Mouse (Mus musculus) neural tube, embryonic 12.5 days (tissue): Measurements from ENCODE around the gene Enpep. TPM values are rescaled to one million over a fixed set of nuclear protein-coding genes. Genes with fewer than 3 reads are reported as not detected.
A peak's percentile ranks its signal among the peaks of the same experiment; 100 is the strongest.

Experiments
- ATAC-seq: fragments of 200-750 bp; cut with Nextera tagmentation; 2 replicates; pipeline ENCODE4 v1.8.0; 2017; ENCODE audit warnings: low read depth, mild to moderate bottlenecking, moderate TSS enrichment, moderate library complexity; ENCODE audit not compliant: low FRiP score
- H3K27ac ChIP-seq: fragments of 300-500 bp; sonication (generic); 2 replicates; pipeline ENCODE4 v1.5.1; 2016
- H3K27me3 ChIP-seq: fragments of 300-500 bp; sonication (generic); replicated peaks from 2 replicates; pipeline ENCODE4 v1.6.1; 2016; ENCODE audit warnings: mild to moderate bottlenecking
- H3K36me3 ChIP-seq: fragments of 300-500 bp; sonication (generic); 2 replicates; pipeline ENCODE4 v1.6.1; 2016; ENCODE audit warnings: mild to moderate bottlenecking
- H3K4me1 ChIP-seq: fragments of 300-500 bp; sonication (generic); 2 replicates; pipeline ENCODE4 v1.6.1; 2016
- H3K4me2 ChIP-seq: fragments of 300-500 bp; sonication (generic); replicated peaks from 2 replicates; pipeline ENCODE4 v1.6.1; 2016; ENCODE audit warnings: mild to moderate bottlenecking
- H3K4me3 ChIP-seq: fragments of 300-500 bp; sonication (generic); 2 replicates; pipeline ENCODE4 v1.5.1; 2016
- H3K9ac ChIP-seq: fragments of 300-500 bp; sonication (generic); 2 replicates; pipeline ENCODE4 v1.6.1; 2016; ENCODE audit warnings: mild to moderate bottlenecking
- H3K9me3 ChIP-seq: fragments of 300-500 bp; sonication (generic); 2 replicates; pipeline ENCODE4 v1.6.1; 2016; ENCODE audit warnings: mild to moderate bottlenecking
- WGBS: fragments of 180-500 bp; shearing (Covaris S2); methylation state at CpG from one replicate; pipeline ENCODE4 v1.1.7; 2016; 5-methylcytosine and 5-hydroxymethylcytosine counted together
- polyA plus RNA-seq: library from polyadenylated mRNA; unstranded; fragments of >200 nt; fragmentation: Nextera tagmentation; extraction: Ambion mirVana; gene quantifications from 2 replicates; pipeline ENCODE4 v1.2.1, GENCODE M21; 2016

Enpep gene
- polyA plus RNA-seq, 1 experiment from 2014 or later, result 1.2 TPM

GRCm38 (mm10) chr3:129270044-129270443 is 62.5 kb downstream of the Enpep start:
- Histone ChIP-seq H3K4me1 (no peaks in the 10 kb centered on the region), H3K4me3 (no peak overlapping the region), H3K9ac (no peak overlapping the region), H3K27ac (no peak overlapping the region), H3K9me3 (no peaks in the 10 kb centered on the region), H3K36me3 (no peaks in the 10 kb centered on the region), H3K4me2 (no peak overlapping the region), H3K27me3 (no peaks in the 10 kb centered on the region)
- 65% methylated on average over 13 of the region's 13 CpGs for WGBS
- ATAC-seq, result no peak

- Histone ChIP-seq H3K4me2 (no peak overlapping the region), H3K27ac (no peak overlapping the region), H3K36me3 (no peaks in the 10 kb centered on the region), H3K9me3 (no peaks in the 10 kb centered on the region), H3K9ac (no peak overlapping the region), H3K4me3 (no peak overlapping the region), H3K4me1 (no peaks in the 10 kb centered on the region), H3K27me3 (no peaks in the 10 kb centered on the region)
- no peak for ATAC-seq
- WGBS, result 84% methylated on average over 12 of the region's 12 CpGs
Observed at GRCm38 (mm10) chr3:129268886-129269683, 63.4 kb downstream of the Enpep start.

GRCm38 (mm10) chr3:129258497-129258896 is 74.0 kb downstream of the Enpep start:
- H3K27ac ChIP-seq, result no peak overlapping the region
- H3K9ac ChIP-seq, result no peak overlapping the region
- H3K4me1 ChIP-seq, result no peaks in the 10 kb centered on the region
- ATAC-seq, result no peak
- H3K9me3 ChIP-seq, result no peaks in the 10 kb centered on the region
- 84% methylated on average over 5 of the region's 5 CpGs for WGBS
- no peak overlapping the region for H3K4me2 ChIP-seq
- no peaks in the 10 kb centered on the region for H3K36me3 ChIP-seq
- no peak overlapping the region for H3K4me3 ChIP-seq
- no peaks in the 10 kb centered on the region for H3K27me3 ChIP-seq

- no peak for ATAC-seq
Observed at GRCm38 (mm10) chr3:129256766-129257165, 75.8 kb downstream of the Enpep start.

GRCm38 (mm10) chr3:129256283-129256682 is 76.2 kb downstream of the Enpep start:
- Histone ChIP-seq H3K4me2 (peak overlapping the region; percentile 47), H3K27ac (no peak overlapping the region), H3K4me1 (no peaks in the 10 kb centered on the region), H3K4me3 (peak overlapping the region; percentile 22; the same call in 1 of the 2 replicates), H3K9me3 (no peaks in the 10 kb centered on the region), H3K9ac (no peak overlapping the region), H3K36me3 (no peaks in the 10 kb centered on the region), H3K27me3 (no peaks in the 10 kb centered on the region)
- 54% methylated on average over 19 of the region's 19 CpGs for WGBS
- no peak for ATAC-seq

More at GRCm38 (mm10) chr3:129256766-129257165, 75.8 kb downstream of the Enpep start:
- no peak overlapping the region for H3K4me3 ChIP-seq
- H3K4me1 ChIP-seq, result no peaks in the 10 kb centered on the region
- no peaks in the 10 kb centered on the region for H3K9me3 ChIP-seq
- WGBS, result 71% methylated on average over 8 of the region's 8 CpGs
- H3K27me3 ChIP-seq, result no peaks in the 10 kb centered on the region
- no peak overlapping the region for H3K27ac ChIP-seq
- H3K4me2 ChIP-seq, result peak overlapping the region; percentile 47
- no peak overlapping the region for H3K9ac ChIP-seq
- no peaks in the 10 kb centered on the region for H3K36me3 ChIP-seq

GRCm38 (mm10) chr3:129254246-129254645 is 78.3 kb downstream of the Enpep start:
- H3K27ac ChIP-seq, result no peak overlapping the region
- no peak overlapping the region for H3K9ac ChIP-seq
- H3K9me3 ChIP-seq, result no peaks in the 10 kb centered on the region
- no peaks in the 10 kb centered on the region for H3K36me3 ChIP-seq
- H3K4me1 ChIP-seq, result no peaks in the 10 kb centered on the region
- 56% methylated on average over 10 of the region's 10 CpGs for WGBS
- no peaks in the 10 kb centered on the region for H3K27me3 ChIP-seq
- ATAC-seq, result no peak
- H3K4me3 ChIP-seq, result no peak overlapping the region
- H3K4me2 ChIP-seq, result no peak overlapping the region

- Histone ChIP-seq H3K27me3 (no peaks in the 10 kb centered on the region), H3K9me3 (no peaks in the 10 kb centered on the region), H3K27ac (no peak overlapping the region), H3K4me2 (no peak overlapping the region), H3K9ac (no peak overlapping the region), H3K4me3 (no peak overlapping the region), H3K36me3 (no peaks in the 10 kb centered on the region), H3K4me1 (no peaks in the 10 kb centered on the region)
- ATAC-seq, result no peak
- 86% methylated on average over 9 of the region's 9 CpGs for WGBS
Observed at GRCm38 (mm10) chr3:129250997-129251396, 81.5 kb downstream of the Enpep start.

- 37% methylated on average over 13 of the region's 13 CpGs for WGBS
- Histone ChIP-seq H3K27me3 (no peaks in the 10 kb centered on the region), H3K27ac (no peak overlapping the region)
Observed at GRCm38 (mm10) chr3:129238664-129239258, 93.8 kb downstream of the Enpep start.

GRCm38 (mm10) chr3:129238010-129238409 is 94.5 kb downstream of the Enpep start:
- no peak overlapping the region for H3K4me2 ChIP-seq
- no peaks in the 10 kb centered on the region for H3K27me3 ChIP-seq
- no peak overlapping the region for H3K27ac ChIP-seq
- no peaks in the 10 kb centered on the region for H3K9me3 ChIP-seq
- 74% methylated on average over 1 of the region's 1 CpGs for WGBS
- no peaks in the 10 kb centered on the region for H3K4me1 ChIP-seq
- ATAC-seq, result no peak
- H3K9ac ChIP-seq, result no peak overlapping the region
- H3K4me3 ChIP-seq, result no peak overlapping the region
- no peaks in the 10 kb centered on the region for H3K36me3 ChIP-seq

More at GRCm38 (mm10) chr3:129238664-129239258, 93.8 kb downstream of the Enpep start:
- Histone ChIP-seq H3K4me2 (0 out of 2 replicates have a peak overlapping the region, but pooled peaks have one; percentile 20), H3K4me3 (no peak overlapping the region), H3K9me3 (no peaks in the 10 kb centered on the region), H3K36me3 (no peaks in the 10 kb centered on the region), H3K4me1 (no peaks in the 10 kb centered on the region), H3K9ac (no peak overlapping the region)
- ATAC-seq, result no peak

- Histone ChIP-seq H3K4me1 (0 out of 2 replicates have a peak, but pooled peaks cover 2% of the 10 kb centered on the region), H3K36me3 (no peaks in the 10 kb centered on the region), H3K4me3 (no peak overlapping the region), H3K27me3 (peaks cover 65% of the 10 kb centered on the region), H3K27ac (no peak overlapping the region), H3K9me3 (no peaks in the 10 kb centered on the region), H3K4me2 (no peak overlapping the region), H3K9ac (no peak overlapping the region)
- WGBS, result 0% methylated on average over 5 of the region's 5 CpGs
- no peak for ATAC-seq
Observed at GRCm38 (mm10) chr3:129227331-129227730, 105.2 kb downstream of the Enpep start.

GRCm38 (mm10) chr3:129226681-129227080 is 105.8 kb downstream of the Enpep start:
- Histone ChIP-seq H3K36me3 (no peaks in the 10 kb centered on the region), H3K9ac (no peak overlapping the region), H3K4me1 (0 out of 2 replicates have a peak, but pooled peaks cover 2% of the 10 kb centered on the region), H3K4me3 (no peak overlapping the region), H3K4me2 (no peak overlapping the region), H3K9me3 (no peaks in the 10 kb centered on the region), H3K27me3 (peaks cover 71% of the 10 kb centered on the region), H3K27ac (no peak overlapping the region)
- 2% methylated on average over 6 of the region's 6 CpGs for WGBS
- ATAC-seq, result no peak

- no peak for ATAC-seq
- 2% methylated on average over 13 of the region's 13 CpGs for WGBS
- no peak overlapping the region for H3K4me2 ChIP-seq
- H3K9ac ChIP-seq, result no peak overlapping the region
- no peaks in the 10 kb centered on the region for H3K36me3 ChIP-seq
- H3K4me1 ChIP-seq, result 0 out of 2 replicates have a peak, but pooled peaks cover 2% of the 10 kb centered on the region
- H3K27me3 ChIP-seq, result peaks cover 81% of the 10 kb centered on the region
- H3K27ac ChIP-seq, result no peak overlapping the region
- H3K4me3 ChIP-seq, result no peak overlapping the region
- no peaks in the 10 kb centered on the region for H3K9me3 ChIP-seq
Observed at GRCm38 (mm10) chr3:129225577-129226289, 106.8 kb downstream of the Enpep start.
